Mouse (Mus musculus): ENCODE results near the gene Adgrd1. TPM values are rescaled to one million over a fixed set of nuclear protein-coding genes. Genes with fewer than 3 reads are reported as not detected.

Gene Adgrd1
- polyA plus RNA-seq, 1 experiment from 2014 or later, result 1.7 TPM

DNA sequence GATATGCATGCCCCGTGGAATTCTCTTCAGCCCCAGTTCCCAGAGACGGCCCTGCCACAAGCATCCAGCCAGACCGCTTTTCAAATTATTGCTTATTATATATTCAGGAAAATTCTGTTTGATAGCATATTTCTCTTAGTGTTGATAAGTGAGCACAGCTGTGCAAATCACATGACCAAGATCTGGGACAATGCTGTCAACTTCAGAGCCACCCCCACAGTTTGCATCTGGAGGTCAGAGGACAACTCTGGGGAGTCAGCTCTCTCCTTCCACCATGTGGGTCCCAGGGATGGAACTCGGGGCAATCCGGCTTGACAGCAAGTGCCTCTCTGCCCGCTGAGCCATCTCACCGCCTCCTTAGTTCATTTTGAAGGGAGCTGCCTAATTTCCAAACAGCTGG lies 69.0 kb downstream of the Adgrd1 start:
- ATAC-seq (ENCODE audit: low FRiP score, low TSS enrichment), result no peak
- Histone ChIP-seq H3K4me2 (replicated peaks; ENCODE audit: low read depth, low read length) (no peak overlapping the region), H3K4me1 (ENCODE audit: insufficient read depth, low read length) (peaks cover 39% of the 10 kb centered on the region), H3K9ac (replicated peaks; ENCODE audit: low read length) (no peak overlapping the region), H3K9me3 (ENCODE audit: low read length) (no peaks in the 10 kb centered on the region), H3K27ac (ENCODE audit: low read length) (peak overlapping the region; percentile 69), H3K36me3 (ENCODE audit: insufficient read depth, low read length) (no peaks in the 10 kb centered on the region), H3K27me3 (ENCODE audit: insufficient read depth, low read length) (no peaks in the 10 kb centered on the region), H3K4me3 (ENCODE audit: low read length) (no peak overlapping the region)
- WGBS, result 43% methylated on average over 7 of the region's 7 CpGs

DNA sequence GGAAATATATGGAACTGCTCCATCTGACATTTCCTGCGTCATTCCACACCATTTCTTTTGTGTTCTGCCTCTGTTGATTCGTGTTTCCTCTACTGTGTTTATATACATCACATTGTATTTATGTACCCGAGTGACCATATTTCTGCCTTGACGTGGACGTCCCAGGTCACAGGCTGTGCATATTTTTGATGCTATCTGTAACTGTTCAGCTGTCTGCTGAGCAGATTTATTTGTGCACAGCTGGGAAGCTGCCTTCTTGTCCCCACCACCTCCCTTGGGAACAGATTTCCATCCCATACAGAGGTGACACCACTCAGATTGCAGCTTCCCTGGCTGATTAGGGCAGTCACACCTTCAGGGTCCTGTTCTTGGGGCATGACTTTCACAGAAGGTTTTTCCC lies 72.5 kb downstream of the Adgrd1 start:
- 13% methylated on average over 5 of the region's 5 CpGs for WGBS
- peaks cover 31% of the 10 kb centered on the region for H3K4me1 ChIP-seq (ENCODE audit: insufficient read depth, low read length)
- no peaks in the 10 kb centered on the region for H3K36me3 ChIP-seq (ENCODE audit: insufficient read depth, low read length)

DNA sequence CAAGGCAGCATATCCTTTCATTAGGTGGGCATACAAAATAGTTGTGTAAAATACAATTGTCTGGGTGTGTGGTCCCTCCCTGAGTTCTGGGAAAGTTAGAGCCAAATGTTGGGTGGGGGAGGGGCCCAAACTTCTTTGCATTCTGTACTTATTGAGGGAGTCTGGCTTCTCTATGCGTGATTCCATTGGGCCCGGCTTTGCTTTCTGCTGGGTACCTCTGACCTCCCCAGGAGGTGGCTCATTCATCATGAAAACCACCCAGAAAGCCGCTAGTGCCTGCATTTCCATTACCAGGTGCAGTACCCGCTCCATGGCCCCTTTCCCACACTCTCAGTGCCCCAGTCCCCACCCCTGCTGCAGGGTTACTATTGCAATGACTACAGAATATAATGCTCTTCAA lies 73.0 kb downstream of the Adgrd1 start:
- Histone ChIP-seq H3K9ac (replicated peaks; ENCODE audit: low read length) (no peak overlapping the region; the same call in 1 of the 2 replicates), H3K4me2 (replicated peaks; ENCODE audit: low read depth, low read length) (no peak overlapping the region), H3K27ac (ENCODE audit: low read length) (peak overlapping the region; percentile 63), H3K4me3 (ENCODE audit: low read length) (no peak overlapping the region), H3K36me3 (ENCODE audit: insufficient read depth, low read length) (no peaks in the 10 kb centered on the region), H3K9me3 (ENCODE audit: low read length) (no peaks in the 10 kb centered on the region), H3K4me1 (ENCODE audit: insufficient read depth, low read length) (peaks cover 26% of the 10 kb centered on the region), H3K27me3 (ENCODE audit: insufficient read depth, low read length) (no peaks in the 10 kb centered on the region)
- 6% methylated on average over 4 of the region's 4 CpGs for WGBS
- 0 out of 2 replicates have a peak, but pooled peaks have one; percentile 11 for ATAC-seq (ENCODE audit: low FRiP score, low TSS enrichment)

More for the DNA sequence above, 72.5 kb downstream of the Adgrd1 start:
- Histone ChIP-seq H3K27me3 (ENCODE audit: insufficient read depth, low read length) (no peaks in the 10 kb centered on the region), H3K27ac (ENCODE audit: low read length) (peak overlapping the region; percentile 63), H3K4me3 (ENCODE audit: low read length) (no peak overlapping the region), H3K9ac (replicated peaks; ENCODE audit: low read length) (no peak overlapping the region), H3K9me3 (ENCODE audit: low read length) (no peaks in the 10 kb centered on the region), H3K4me2 (replicated peaks; ENCODE audit: low read depth, low read length) (no peak overlapping the region)
- ATAC-seq (ENCODE audit: low FRiP score, low TSS enrichment), result peak; percentile 41; the same call in 1 of the 2 replicates

DNA sequence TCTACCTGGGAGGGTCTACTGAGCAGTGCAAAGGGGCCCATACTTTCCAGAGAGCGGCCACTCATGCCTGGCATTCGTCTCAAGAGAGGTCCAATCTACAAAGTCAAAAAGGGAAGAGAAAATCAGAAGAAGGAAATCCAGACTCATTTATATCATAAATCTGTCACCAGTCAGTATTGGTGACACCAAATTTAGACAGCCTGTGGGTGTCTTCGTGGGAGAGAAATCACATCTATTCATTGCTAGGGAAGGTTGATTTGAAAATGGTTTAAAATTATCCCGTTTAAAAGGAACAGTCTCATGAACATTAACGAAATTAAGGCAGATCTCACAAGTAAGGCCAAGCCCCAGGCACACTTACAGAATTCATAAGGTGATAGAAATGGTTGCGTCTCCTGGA lies 76.0 kb downstream of the Adgrd1 start:
- no peak overlapping the region for H3K4me2 ChIP-seq (replicated peaks; ENCODE audit: low read depth, low read length)
- no peak for ATAC-seq (ENCODE audit: low FRiP score, low TSS enrichment)
- no peak overlapping the region for H3K4me3 ChIP-seq (ENCODE audit: low read length)
- no peak overlapping the region for H3K27ac ChIP-seq (ENCODE audit: low read length)
- 0 out of 2 replicates have a peak, but pooled peaks cover 7% of the 10 kb centered on the region for H3K27me3 ChIP-seq (ENCODE audit: insufficient read depth, low read length)
- H3K4me1 ChIP-seq (ENCODE audit: insufficient read depth, low read length), result peaks cover 14% of the 10 kb centered on the region
- H3K9ac ChIP-seq (replicated peaks; ENCODE audit: low read length), result no peak overlapping the region
- H3K9me3 ChIP-seq (ENCODE audit: low read length), result no peaks in the 10 kb centered on the region
- WGBS, result 91% methylated on average over 6 of the region's 6 CpGs
- no peaks in the 10 kb centered on the region for H3K36me3 ChIP-seq (ENCODE audit: insufficient read depth, low read length)

DNA sequence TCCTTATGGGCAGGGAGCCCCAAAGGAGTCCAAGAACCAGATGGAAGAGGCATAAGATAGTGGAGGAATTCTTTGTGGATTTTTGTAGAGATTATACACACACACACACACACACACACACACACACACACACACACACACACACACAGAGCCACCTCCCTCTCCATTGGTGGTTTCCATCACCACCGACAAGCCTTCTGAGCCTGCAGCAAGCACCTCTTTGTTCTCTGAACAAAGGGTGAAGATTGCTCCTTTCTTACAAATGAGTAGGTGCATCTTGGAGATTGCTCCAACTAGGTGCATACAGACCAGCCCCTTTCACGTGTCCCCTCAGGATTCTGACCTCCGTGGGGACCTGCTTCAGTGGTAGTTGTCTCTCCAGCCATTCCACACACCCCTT lies 79.4 kb downstream of the Adgrd1 start:
- Histone ChIP-seq H3K4me3 (ENCODE audit: low read length) (no peak overlapping the region), H3K27me3 (ENCODE audit: insufficient read depth, low read length) (peaks cover 7% of the 10 kb centered on the region; the same call in 1 of the 2 replicates), H3K27ac (ENCODE audit: low read length) (no peak overlapping the region), H3K36me3 (ENCODE audit: insufficient read depth, low read length) (no peaks in the 10 kb centered on the region), H3K9me3 (ENCODE audit: low read length) (no peaks in the 10 kb centered on the region), H3K9ac (replicated peaks; ENCODE audit: low read length) (no peak overlapping the region), H3K4me2 (replicated peaks; ENCODE audit: low read depth, low read length) (no peak overlapping the region), H3K4me1 (ENCODE audit: insufficient read depth, low read length) (no peaks in the 10 kb centered on the region)
- WGBS, result 49% methylated on average over 3 of the region's 3 CpGs
- ATAC-seq (ENCODE audit: low FRiP score, low TSS enrichment), result no peak

DNA sequence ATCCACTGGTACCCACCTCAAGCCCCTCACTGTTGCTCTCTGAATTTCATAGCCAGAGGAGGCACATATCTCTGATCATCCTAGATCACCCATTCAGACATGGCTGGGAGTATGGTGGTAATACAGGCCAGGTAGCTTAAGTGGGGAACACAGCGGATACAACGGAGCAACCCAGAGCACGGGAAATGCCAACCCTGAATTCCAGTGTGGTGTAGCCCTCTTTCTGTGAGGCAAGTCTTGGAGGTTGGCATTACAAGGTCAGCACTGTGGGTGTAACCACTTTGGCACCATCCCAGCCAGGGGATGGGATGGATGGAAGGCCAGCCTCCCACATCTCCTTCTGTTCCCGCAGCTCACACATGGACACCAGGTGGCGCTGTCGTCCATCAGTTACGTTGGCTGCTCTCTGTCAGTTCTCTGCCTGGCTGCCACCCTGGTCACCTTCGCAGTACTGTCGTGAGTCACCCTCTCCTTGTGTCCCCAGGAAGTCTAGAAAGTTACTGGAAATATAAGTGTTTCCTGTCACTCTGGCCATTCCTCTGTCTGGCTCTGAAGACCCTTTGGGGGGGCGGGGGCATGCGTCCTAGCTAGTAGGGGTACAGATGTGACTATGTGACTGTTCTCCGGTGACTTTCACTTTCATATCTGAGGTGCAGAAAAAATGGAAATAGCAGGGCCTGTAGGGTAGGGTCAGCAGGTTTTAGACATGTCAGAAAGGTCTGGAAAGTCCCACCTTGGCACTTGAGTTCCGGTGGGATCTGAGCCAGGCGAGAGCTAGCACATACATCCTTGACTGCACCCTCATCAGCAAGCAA lies 81.4 kb downstream of the Adgrd1 start:
- Histone ChIP-seq H3K27me3 (ENCODE audit: insufficient read depth, low read length) (peaks cover 14% of the 10 kb centered on the region; the same call in 1 of the 2 replicates), H3K36me3 (ENCODE audit: insufficient read depth, low read length) (no peaks in the 10 kb centered on the region), H3K27ac (ENCODE audit: low read length) (no peak overlapping the region), H3K9ac (replicated peaks; ENCODE audit: low read length) (no peak overlapping the region; the same call in 1 of the 2 replicates), H3K4me3 (ENCODE audit: low read length) (no peak overlapping the region), H3K9me3 (ENCODE audit: low read length) (no peaks in the 10 kb centered on the region), H3K4me2 (replicated peaks; ENCODE audit: low read depth, low read length) (0 out of 2 replicates have a peak overlapping the region, but pooled peaks have one; percentile 35), H3K4me1 (ENCODE audit: insufficient read depth, low read length) (peaks cover 5% of the 10 kb centered on the region; the same call in 1 of the 2 replicates)
- WGBS, result 47% methylated on average over 14 of the region's 14 CpGs
- peak; percentile 61 for ATAC-seq (ENCODE audit: low FRiP score, low TSS enrichment)

DNA sequence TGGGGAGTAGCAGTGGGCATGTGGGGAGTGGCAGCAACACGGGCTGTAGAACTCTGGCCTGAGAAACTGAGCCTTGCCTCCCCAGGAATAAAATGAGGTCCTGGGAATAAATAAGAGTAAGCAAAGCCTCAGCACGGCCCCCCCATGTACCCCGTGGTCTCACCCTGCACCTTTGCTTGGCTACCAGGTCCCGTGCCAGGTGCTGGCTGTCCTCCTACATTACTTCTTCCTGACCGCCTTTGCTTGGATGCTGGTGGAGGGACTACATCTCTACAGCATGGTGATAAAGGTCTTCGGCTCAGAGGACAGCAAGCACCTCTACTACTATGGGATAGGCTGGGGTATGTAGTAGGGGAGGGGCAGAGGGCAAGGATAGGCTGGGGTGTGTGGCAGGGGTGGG lies 82.8 kb downstream of the Adgrd1 start:
- no peak overlapping the region for H3K27ac ChIP-seq (ENCODE audit: low read length)
- no peak overlapping the region for H3K9ac ChIP-seq (replicated peaks; ENCODE audit: low read length)
- H3K4me1 ChIP-seq (ENCODE audit: insufficient read depth, low read length), result peaks cover 16% of the 10 kb centered on the region
- peaks cover 14% of the 10 kb centered on the region; the same call in 1 of the 2 replicates for H3K27me3 ChIP-seq (ENCODE audit: insufficient read depth, low read length)
- H3K4me2 ChIP-seq (replicated peaks; ENCODE audit: low read depth, low read length), result no peak overlapping the region
- WGBS, result 89% methylated on average over 6 of the region's 6 CpGs
- H3K9me3 ChIP-seq (ENCODE audit: low read length), result no peaks in the 10 kb centered on the region
- no peak overlapping the region for H3K4me3 ChIP-seq (ENCODE audit: low read length)
- ATAC-seq (ENCODE audit: low FRiP score, low TSS enrichment), result no peak
- no peaks in the 10 kb centered on the region for H3K36me3 ChIP-seq (ENCODE audit: insufficient read depth, low read length)

DNA sequence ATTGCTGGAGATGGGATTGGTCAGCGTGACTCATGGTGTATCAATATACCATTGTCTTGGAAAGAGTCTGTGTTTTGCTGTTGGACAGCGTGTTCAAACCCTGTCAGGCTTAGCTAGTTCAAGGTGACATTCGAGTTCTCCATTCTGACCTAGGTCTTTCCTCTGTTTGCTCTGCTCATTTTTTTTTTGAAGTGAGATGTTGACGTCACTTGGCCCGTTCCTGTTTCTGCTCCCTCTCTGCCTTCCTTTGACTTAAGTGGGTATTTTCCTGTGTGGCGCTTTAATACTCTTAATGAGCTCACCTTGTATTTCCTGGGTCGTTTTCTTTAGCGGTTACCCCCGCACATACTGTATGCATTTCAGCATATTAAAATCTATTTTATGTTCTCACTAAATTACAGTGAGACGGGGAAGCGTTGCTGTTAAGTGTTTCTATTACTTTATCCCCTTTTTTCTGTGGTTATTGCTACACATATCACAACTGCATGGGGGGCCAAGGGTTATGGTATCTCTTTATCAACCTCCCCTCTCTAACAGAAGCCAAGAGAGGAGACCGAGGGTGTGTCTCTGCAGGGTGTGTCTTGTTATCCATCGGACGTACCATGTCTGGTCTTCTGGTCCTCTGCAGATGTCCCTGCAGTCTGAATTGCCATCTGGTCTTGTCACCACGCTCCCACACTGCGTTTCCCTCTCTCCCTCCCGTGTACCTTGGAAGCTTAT lies 83.6 kb downstream of the Adgrd1 start:
- WGBS, result 75% methylated on average over 17 of the region's 17 CpGs
- Histone ChIP-seq H3K4me1 (ENCODE audit: insufficient read depth, low read length) (peaks cover 21% of the 10 kb centered on the region), H3K4me3 (ENCODE audit: low read length) (no peak overlapping the region), H3K36me3 (ENCODE audit: insufficient read depth, low read length) (no peaks in the 10 kb centered on the region), H3K27me3 (ENCODE audit: insufficient read depth, low read length) (peaks cover 20% of the 10 kb centered on the region; the same call in 1 of the 2 replicates), H3K9ac (replicated peaks; ENCODE audit: low read length) (no peak overlapping the region), H3K27ac (ENCODE audit: low read length) (no peak overlapping the region), H3K4me2 (replicated peaks; ENCODE audit: low read depth, low read length) (no peak overlapping the region), H3K9me3 (ENCODE audit: low read length) (no peaks in the 10 kb centered on the region)
- no peak for ATAC-seq (ENCODE audit: low FRiP score, low TSS enrichment)

DNA sequence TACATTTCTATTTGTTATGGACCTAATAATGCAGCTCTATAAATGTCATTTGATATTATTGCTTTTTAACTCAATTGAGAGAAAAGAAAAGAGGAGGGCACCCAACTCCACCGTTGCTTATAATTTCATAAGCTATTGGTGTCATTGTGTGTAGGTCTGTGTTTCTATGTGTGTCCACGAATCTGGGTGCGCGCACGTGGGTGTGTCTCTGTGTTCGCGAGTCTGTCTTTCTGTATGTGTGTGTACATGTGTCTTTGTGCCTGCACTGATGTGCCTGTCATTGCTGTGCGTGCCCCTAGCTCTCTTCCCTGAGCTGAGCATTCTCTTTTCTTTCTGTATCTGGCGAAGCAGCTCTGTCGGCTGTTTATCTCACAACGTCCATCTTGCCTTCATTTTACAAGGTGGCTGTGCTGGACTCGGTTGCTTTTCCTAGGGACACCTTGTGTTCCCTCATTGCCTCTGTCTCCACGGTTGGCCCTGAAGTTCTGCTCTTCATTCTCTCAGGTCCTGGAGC lies 84.2 kb downstream of the Adgrd1 start:
- H3K4me2 ChIP-seq (replicated peaks; ENCODE audit: low read depth, low read length), result no peak overlapping the region
- peaks cover 21% of the 10 kb centered on the region for H3K4me1 ChIP-seq (ENCODE audit: insufficient read depth, low read length)
- ATAC-seq (ENCODE audit: low FRiP score, low TSS enrichment), result no peak
- H3K36me3 ChIP-seq (ENCODE audit: insufficient read depth, low read length), result no peaks in the 10 kb centered on the region
- WGBS, result 85% methylated on average over 13 of the region's 13 CpGs
- no peak overlapping the region for H3K9ac ChIP-seq (replicated peaks; ENCODE audit: low read length)
- peaks cover 20% of the 10 kb centered on the region; the same call in 1 of the 2 replicates for H3K27me3 ChIP-seq (ENCODE audit: insufficient read depth, low read length)
- no peak overlapping the region for H3K27ac ChIP-seq (ENCODE audit: low read length)
- no peaks in the 10 kb centered on the region for H3K9me3 ChIP-seq (ENCODE audit: low read length)
- no peak overlapping the region for H3K4me3 ChIP-seq (ENCODE audit: low read length)
